ENCODE assay signal across 34 mouse cellular contexts in genomic region chr12:118814561-118814960, GRCm38 (mm10). TPM values are rescaled to one million over a fixed set of nuclear protein-coding genes. Genes with fewer than 3 reads are reported as not detected.
DNase-seq lines count a peak whose midpoint lies in the region; ATAC-seq and TF ChIP-seq lines count a peak whose summit lies in the region.
"Had no signal": no experiment of that assay in that cellular context is flagged by ENCODE, and none has a peak within 500 bp of the region (broad histone marks: within the 10 kb centered on the region; RNA-seq: fewer than 3 reads in every experiment).

No protein-coding gene starts in this region.

- no peak overlapping the region for H3K9ac ChIP-seq in kidney, postnatal 0 days (ENCODE audit: low read depth, low read length)
- H3K9ac ChIP-seq: forebrain, embryonic 15.5 days; heart, embryonic 12.5 days; hindbrain, embryonic 14.5 days; limb, embryonic 13.5 days; lung, embryonic 15.5 days; midbrain, embryonic 12.5 days; neural tube, embryonic 13.5 days had no signal

- no peaks in the 10 kb centered on the region for H3K27me3 ChIP-seq in kidney, postnatal 0 days (ENCODE audit: insufficient read depth, low read length)
- H3K27me3 ChIP-seq in C2C12 (ENCODE audit: control insufficient read depth, insufficient read depth, insufficient read length) = no peaks in the 10 kb centered on the region
- H3K27me3 ChIP-seq: heart, embryonic 12.5 days; limb, embryonic 13.5 days had no signal

- no peak overlapping the region for H3K4me3 ChIP-seq in kidney, postnatal 0 days (replicated peaks; ENCODE audit: low read depth, low read length)
- H3K4me3 ChIP-seq in C2C12 (ENCODE audit: insufficient read depth, poor library complexity, severe bottlenecking) = no peak overlapping the region
- H3K4me3 ChIP-seq: forebrain, embryonic 10.5 days; forebrain, embryonic 15.5 days; gastrocnemius, adult 2 months; heart, adult 2 months; heart, embryonic 12.5 days; layer of hippocampus, adult 2 months; left cerebral cortex, adult 2 months; limb, embryonic 13.5 days; lung, embryonic 15.5 days; midbrain, embryonic 12.5 days; neural tube, embryonic 13.5 days had no signal

- intact Hi-C loops in heart, postnatal 14 days (cut with DNase I) = no loop called here

- H3K4me1 ChIP-seq in kidney, postnatal 0 days (replicated peaks; ENCODE audit: insufficient read depth, low read length) = no peaks in the 10 kb centered on the region
- H3K4me1 ChIP-seq: lung, embryonic 15.5 days had no signal

- no peak overlapping the region for H3ac ChIP-seq in C2C12 (ENCODE audit: control insufficient read depth, insufficient read length, low read depth)

- H3K27ac ChIP-seq in kidney, postnatal 0 days = no peak overlapping the region
- H3K27ac ChIP-seq: forebrain, embryonic 10.5 days; forebrain, embryonic 15.5 days; gastrocnemius, adult 2 months; heart, adult 2 months; hindbrain, embryonic 14.5 days; layer of hippocampus, adult 2 months; left cerebral cortex, adult 2 months; limb, embryonic 13.5 days; lung, embryonic 15.5 days; midbrain, embryonic 12.5 days; neural tube, embryonic 13.5 days had no signal

- no peak for TF ChIP-seq CTCF in kidney, postnatal 0 days (IDR thresholded peaks at IDR 0.05; ENCODE audit: low read depth)
- no peak for TF ChIP-seq CTCF in C2C12 (IDR thresholded peaks at IDR 0.05; ENCODE audit: control insufficient read depth, insufficient read depth, insufficient read length)

- H3K79me2 ChIP-seq in C2C12 (ENCODE audit: control insufficient read depth, insufficient read depth) = no peaks in the 10 kb centered on the region

- H3K36me3 ChIP-seq in kidney, postnatal 0 days (ENCODE audit: insufficient read depth, low read length) = no peaks in the 10 kb centered on the region
- H3K36me3 ChIP-seq in C2C12 (ENCODE audit: control insufficient read depth, insufficient read depth) = no peaks in the 10 kb centered on the region
- H3K36me3 ChIP-seq: forebrain, embryonic 10.5 days; forebrain, embryonic 15.5 days; heart, embryonic 12.5 days; limb, embryonic 13.5 days; lung, embryonic 15.5 days; midbrain, embryonic 12.5 days; neural tube, embryonic 13.5 days had no signal

- ATAC-seq in kidney, postnatal 0 days (replicated peaks; ENCODE audit: low FRiP score, low read depth) = peak; percentile 33; the same call in 1 of the 2 replicates
- ATAC-seq: forebrain, embryonic 15.5 days; intestine, postnatal 0 days had no signal

- no peaks in the 10 kb centered on the region for H3K79me3 ChIP-seq in C2C12 (ENCODE audit: low read depth)

- no peak for DNase-seq in kidney, postnatal 0 days (ENCODE audit: low spot score)
- DNase-seq in kidney, postnatal 4 days = no peak
- DNase-seq in adipocyte (ENCODE audit: low spot score) = peak; percentile 46
- no peak for DNase-seq in T-cell, adult 2 months (ENCODE audit: low spot score)
- no peak for DNase-seq in heart, postnatal 14 days
- DNase-seq in kidney, adult 8-10 months = no peak
- DNase-seq: cerebellum, adult 8-10 months; cerebellum, postnatal 36 days; gastrocnemius, adult 2 months; gastrocnemius, postnatal 36 days; heart, adult 2 months; kidney, postnatal 25 days; thymus, postnatal 4 days had no signal

- WGBS in kidney, postnatal 0 days = 70% methylated on average over 3 of the region's 3 CpGs

- H3K4me2 ChIP-seq in kidney, postnatal 0 days (ENCODE audit: low read length) = no peak overlapping the region
- H3K4me2 ChIP-seq: forebrain, embryonic 15.5 days; heart, embryonic 12.5 days; hindbrain, embryonic 14.5 days; limb, embryonic 13.5 days; liver, embryonic 11.5 days; lung, embryonic 15.5 days; midbrain, embryonic 12.5 days; neural tube, embryonic 13.5 days had no signal

- H3K9me3 ChIP-seq in kidney, postnatal 0 days (replicated peaks; ENCODE audit: low read length) = no peaks in the 10 kb centered on the region
- H3K9me3 ChIP-seq: forebrain, embryonic 10.5 days; forebrain, embryonic 15.5 days; heart, embryonic 12.5 days; limb, embryonic 13.5 days; lung, embryonic 15.5 days; midbrain, embryonic 12.5 days; neural tube, embryonic 13.5 days had no signal

TF ChIP-seq in C2C12, 6 proteins besides CTCF, POLR2A, EP300 and RAD21:
- peak; percentile 45 for TF ChIP-seq MYOD1 (IDR thresholded peaks at IDR 0.05; ENCODE audit: control insufficient read depth, insufficient read length, low read depth)
- peak; percentile 100 for TF ChIP-seq FOSL1 (IDR thresholded peaks at IDR 0.05; ENCODE audit: insufficient read depth, low read length, poor library complexity, severe bottlenecking)
- TF ChIP-seq USF1 (IDR thresholded peaks at IDR 0.05; ENCODE audit: low read depth) = no peak
- no peak for TF ChIP-seq MYOG (IDR thresholded peaks at IDR 0.05; ENCODE audit: control insufficient read depth, extremely low read depth, insufficient read length)
- TF ChIP-seq CEBPB (IDR thresholded peaks at IDR 0.05; ENCODE audit: low read depth) = peak; percentile 2

RNA-seq across cellular contexts. Expression of gene Sp8, which starts 31.6 kb away (rescaled TPM):
- polyA plus RNA-seq in kidney, postnatal 0 days (2015; fragmentation: Nextera tagmentation; extraction: Ambion mirVana) = not detected in 2 replicates
- polyA plus RNA-seq in C2C12 (2012; fragmentation: generic; extraction: Trizol) = 1.2 TPM
- total RNA-seq in heart, postnatal 14 days (2021) = not detected
- total RNA-seq: adrenal gland, adult 18-20 months; gastrocnemius, adult 2 months; gastrocnemius, postnatal 36 days; heart, adult 2 months; hematopoietic stem cell, adult 5-6 weeks; megakaryocyte, adult 5-6 weeks had no signal
- polyA plus RNA-seq: heart, adult 2 months; heart, postnatal 0 days; intestine, postnatal 0 days; kidney, embryonic 14.5 days; liver, embryonic 16.5 days; lung, embryonic 15.5 days; stomach, embryonic 14.5 days; testis, adult 2 months had no signal
